Mouse (Mus musculus) embryonic facial prominence, embryonic 13.5 days (tissue): ENCODE measurements around the gene Rnf169. TPM values are rescaled to one million over a fixed set of nuclear protein-coding genes. Genes with fewer than 3 reads are reported as not detected.
"Not testable (repeated sequence)": the region's sequence is repeated elsewhere in the genome, so short reads cannot be mapped to it uniquely, and the experiment has no call there.

Source experiments
- ATAC-seq: fragments of 200-750 bp; cut with Nextera tagmentation; 2 replicates; pipeline ENCODE4 v1.8.0; 2017; ENCODE audit warnings: low read depth; ENCODE audit not compliant: insufficient number of reproducible peaks, insufficient read depth, low FRiP score, low TSS enrichment
- H3K27ac ChIP-seq: fragments of 300-500 bp; sonication (generic); 2 replicates; pipeline ENCODE4 v1.5.1; 2015; ENCODE audit warnings: moderate library complexity, mild to moderate bottlenecking, inconsistent platforms
- H3K27me3 ChIP-seq: fragments of 300-500 bp; sonication (generic); 2 replicates; pipeline ENCODE4 v1.6.1; 2015; ENCODE audit warnings: mild to moderate bottlenecking, inconsistent platforms
- H3K36me3 ChIP-seq: fragments of 300-500 bp; sonication (generic); 2 replicates; pipeline ENCODE4 v1.6.1; 2015; ENCODE audit warnings: mild to moderate bottlenecking, inconsistent platforms
- H3K4me1 ChIP-seq: fragments of 300-500 bp; sonication (generic); 2 replicates; pipeline ENCODE4 v1.6.1; 2015; ENCODE audit warnings: inconsistent platforms
- H3K4me2 ChIP-seq: fragments of 300-500 bp; sonication (generic); 2 replicates; pipeline ENCODE4 v1.6.1; 2015; ENCODE audit warnings: moderate library complexity, mild to moderate bottlenecking, inconsistent platforms
- H3K4me3 ChIP-seq: fragments of 300-500 bp; sonication (generic); 2 replicates; pipeline ENCODE4 v1.5.1; 2015; ENCODE audit warnings: mild to moderate bottlenecking, inconsistent platforms
- H3K9ac ChIP-seq: fragments of 300-500 bp; sonication (generic); 2 replicates; pipeline ENCODE4 v1.6.1; 2015; ENCODE audit warnings: mild to moderate bottlenecking, inconsistent platforms
- H3K9me3 ChIP-seq: fragments of 300-500 bp; sonication (generic); 2 replicates; pipeline ENCODE4 v1.6.1; 2016; ENCODE audit warnings: inconsistent platforms
- WGBS: fragments of 180-500 bp; shearing (Covaris S2); methylation state at CpG from one replicate; pipeline ENCODE4 v1.1.7; 2015; ENCODE audit warnings: mixed read lengths; 5-methylcytosine and 5-hydroxymethylcytosine counted together
- polyA plus RNA-seq: library from polyadenylated mRNA; unstranded; fragments of >200 nt; fragmentation: Nextera tagmentation; extraction: Ambion mirVana; gene quantifications from 2 replicates; pipeline ENCODE4 v1.2.1, GENCODE M21; 2015

Rnf169 gene
- polyA plus RNA-seq, 1 experiment from 2014 or later: 6.6 TPM

DNA sequence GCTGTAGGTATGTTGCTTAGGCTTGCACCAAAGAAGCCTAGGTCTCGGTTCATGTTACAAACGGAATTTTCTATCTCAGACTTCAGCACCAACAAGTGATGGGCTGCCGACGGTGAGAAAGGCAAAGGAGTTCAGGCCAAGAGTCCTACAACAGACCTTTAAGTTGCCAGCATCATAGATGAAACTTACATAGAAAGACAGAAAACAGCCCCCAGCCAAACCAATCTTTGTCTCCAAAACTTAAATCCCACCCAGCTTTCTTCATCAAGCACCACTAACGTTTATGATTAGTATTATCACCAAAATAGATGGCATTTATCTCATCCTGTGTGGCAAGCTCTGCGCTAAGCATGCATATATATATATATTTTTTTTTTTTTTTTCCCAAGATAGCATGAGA, 1.2 kb downstream of the Rnf169 start:
- Histone ChIP-seq H3K36me3 (no peaks in the 10 kb centered on the region), H3K9me3 (no peaks in the 10 kb centered on the region), H3K4me2 (peak overlapping the region; percentile 69), H3K27me3 (no peaks in the 10 kb centered on the region), H3K4me3 (peak overlapping the region; percentile 99), H3K4me1 (peaks cover 31% of the 10 kb centered on the region), H3K9ac (peak overlapping the region; percentile 98), H3K27ac (peak overlapping the region; percentile 98)
- 4% methylated on average over 6 of the region's 6 CpGs for WGBS
- ATAC-seq: no peak

DNA sequence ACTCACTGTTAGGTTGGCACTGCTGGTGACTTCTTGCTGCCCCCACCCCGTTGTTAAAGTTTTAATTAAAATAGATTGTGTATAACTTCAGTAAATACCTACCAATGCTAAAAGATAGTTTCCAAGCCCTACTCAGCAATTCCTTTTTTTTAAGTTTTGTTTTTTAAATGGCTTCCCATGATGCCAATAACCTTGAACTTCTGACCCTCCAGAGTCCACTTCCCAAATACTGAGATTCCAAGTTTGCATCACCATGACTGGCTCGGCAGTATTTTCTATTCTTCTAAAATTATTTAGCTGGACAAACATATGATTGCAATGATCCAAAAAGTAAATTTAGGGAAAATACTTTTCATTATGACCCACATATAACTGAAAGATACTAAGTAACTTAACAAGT, 2.2 kb downstream of the Rnf169 start:
- Histone ChIP-seq H3K4me1 (peaks cover 34% of the 10 kb centered on the region), H3K4me2 (no peak overlapping the region), H3K9me3 (no peaks in the 10 kb centered on the region), H3K36me3 (no peaks in the 10 kb centered on the region), H3K27ac (no peak overlapping the region), H3K27me3 (no peaks in the 10 kb centered on the region), H3K9ac (no peak overlapping the region), H3K4me3 (no peak overlapping the region)
- ATAC-seq: no peak
- 82% methylated on average over 2 of the region's 2 CpGs for WGBS

DNA sequence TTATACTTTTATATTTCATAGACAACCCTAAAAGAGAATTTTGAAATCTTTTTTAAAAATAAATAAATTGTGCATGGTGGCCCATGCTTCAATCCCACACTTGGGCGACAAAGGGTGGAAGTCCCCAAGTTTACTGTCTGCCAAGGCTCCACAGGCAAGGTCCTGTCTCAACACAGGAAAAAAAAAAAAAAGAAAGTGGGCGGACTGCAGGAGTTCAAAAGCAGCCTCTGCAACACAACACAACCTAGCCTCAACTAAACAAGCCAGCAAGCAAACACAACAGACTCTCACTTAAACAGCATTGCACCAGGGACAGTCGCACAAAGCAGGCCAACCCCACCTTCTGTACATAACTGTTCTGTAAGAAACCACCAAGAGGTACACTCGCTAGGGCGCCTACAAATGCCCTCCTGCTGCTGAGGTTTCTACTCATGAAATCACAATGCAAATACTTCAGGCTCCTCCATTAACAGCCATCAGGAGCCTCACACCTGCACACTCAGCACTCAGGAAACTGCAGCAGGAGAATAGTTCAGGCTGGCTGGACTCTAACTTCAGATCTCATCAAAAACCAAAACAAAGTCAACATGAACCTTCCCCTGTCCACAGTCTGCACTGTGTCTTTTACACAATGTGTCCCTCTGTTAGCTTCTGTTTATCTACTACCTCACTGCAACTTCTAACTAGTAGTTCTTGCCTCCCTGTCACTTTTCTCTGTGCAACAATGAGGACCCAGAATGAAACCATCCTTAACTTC, 4.3 kb downstream of the Rnf169 start:
- Histone ChIP-seq H3K4me3 (no peak overlapping the region), H3K36me3 (no peaks in the 10 kb centered on the region), H3K4me1 (peaks cover 31% of the 10 kb centered on the region), H3K9me3 (no peaks in the 10 kb centered on the region), H3K27me3 (no peaks in the 10 kb centered on the region), H3K27ac (no peak overlapping the region), H3K9ac (no peak overlapping the region), H3K4me2 (no peak overlapping the region)
- no peak for ATAC-seq
- WGBS: 80% methylated on average over 5 of the region's 5 CpGs

DNA sequence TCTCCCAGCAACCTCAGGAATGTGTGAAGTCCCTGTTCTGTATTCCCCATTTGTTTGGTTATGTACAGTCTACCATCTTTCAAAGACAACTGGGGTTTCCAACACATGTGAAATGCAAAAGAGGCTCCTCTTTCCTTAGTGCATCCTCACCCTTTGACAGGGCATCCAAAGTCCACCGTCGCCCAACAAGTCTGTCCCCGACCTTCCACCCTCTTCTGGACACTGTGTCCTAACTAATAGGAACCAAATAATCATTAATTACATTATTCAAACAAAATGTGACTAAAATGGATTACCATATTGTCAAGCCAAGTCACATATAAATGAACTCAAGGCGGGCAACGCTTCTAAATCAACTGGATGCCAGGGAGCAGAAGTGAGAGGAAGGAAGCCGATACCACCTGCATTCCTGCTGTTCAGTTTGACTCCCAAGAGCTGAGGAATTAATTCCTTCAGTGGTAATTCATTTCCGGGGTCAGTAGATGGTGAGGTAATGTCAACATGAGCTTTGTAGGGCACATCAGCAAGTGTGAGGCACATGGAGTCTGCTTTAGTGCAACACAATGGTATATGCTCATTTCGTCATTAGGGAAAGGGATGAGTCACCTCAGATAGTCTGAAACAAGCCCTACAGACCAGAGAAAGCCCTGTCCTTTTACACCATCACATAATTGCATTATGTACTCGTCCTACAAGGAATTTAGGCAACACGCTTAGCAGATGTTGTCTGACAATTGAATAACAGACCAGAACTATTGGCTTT, 5.9 kb downstream of the Rnf169 start:
- no peak overlapping the region for H3K9ac ChIP-seq
- no peaks in the 10 kb centered on the region for H3K27me3 ChIP-seq
- no peak overlapping the region for H3K27ac ChIP-seq
- H3K4me3 ChIP-seq: no peak overlapping the region
- 73% methylated on average over 10 of the region's 10 CpGs for WGBS
- H3K36me3 ChIP-seq: no peaks in the 10 kb centered on the region
- peaks cover 32% of the 10 kb centered on the region for H3K4me1 ChIP-seq
- no peak for ATAC-seq
- H3K9me3 ChIP-seq: no peaks in the 10 kb centered on the region
- H3K4me2 ChIP-seq: no peak overlapping the region

DNA sequence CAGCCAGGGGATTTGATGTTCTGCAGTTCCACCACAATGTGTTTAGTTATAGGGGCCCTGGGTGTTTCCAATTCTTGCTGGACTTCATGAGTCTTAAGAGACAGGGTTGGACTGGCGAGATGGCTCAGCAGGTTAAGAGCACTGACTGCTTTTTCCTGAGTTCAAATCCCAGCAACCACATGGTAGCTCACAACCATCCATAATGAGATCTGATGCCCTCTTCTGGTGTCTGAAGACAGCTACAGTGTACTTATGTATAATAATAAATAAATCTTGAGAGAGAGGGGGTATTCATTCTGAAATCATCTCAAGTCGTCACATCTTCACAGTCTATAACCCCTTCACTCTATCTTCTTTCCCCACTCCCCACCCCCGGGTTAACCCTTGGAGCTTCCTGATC, 7.3 kb downstream of the Rnf169 start:
- H3K9me3 ChIP-seq, H3K4me3 ChIP-seq, H3K4me2 ChIP-seq, H3K36me3 ChIP-seq, ATAC-seq, H3K27ac ChIP-seq, H3K9ac ChIP-seq, H3K27me3 ChIP-seq: not testable (repeated sequence)
- 86% methylated on average over 3 of the region's 3 CpGs for WGBS
- peaks cover 34% of the 10 kb centered on the region for H3K4me1 ChIP-seq

DNA sequence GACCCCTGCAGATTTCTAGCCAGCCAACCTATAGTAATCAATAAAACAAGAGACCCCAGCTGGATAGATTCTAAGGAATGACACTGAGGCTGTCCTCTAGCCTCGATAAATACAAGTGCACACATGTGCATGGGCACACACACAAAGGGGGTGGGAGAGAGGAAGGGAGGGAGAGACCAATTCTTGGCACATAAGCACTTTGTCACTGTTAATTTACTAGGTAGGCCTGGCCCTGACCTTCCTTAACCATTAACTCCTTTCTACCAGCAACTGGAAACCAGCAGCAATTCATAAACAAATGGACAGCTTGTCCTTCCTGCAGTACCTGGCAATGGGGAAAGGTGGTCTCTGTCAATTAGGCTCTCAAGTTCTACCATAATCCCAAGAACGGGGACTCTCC, 8.3 kb downstream of the Rnf169 start:
- Histone ChIP-seq H3K4me1 (peaks cover 39% of the 10 kb centered on the region), H3K9ac (no peak overlapping the region), H3K36me3 (no peaks in the 10 kb centered on the region), H3K4me3 (no peak overlapping the region), H3K4me2 (no peak overlapping the region), H3K27ac (no peak overlapping the region), H3K27me3 (no peaks in the 10 kb centered on the region), H3K9me3 (no peaks in the 10 kb centered on the region)
- ATAC-seq: no peak
- WGBS: 85% methylated on average over 2 of the region's 2 CpGs

DNA sequence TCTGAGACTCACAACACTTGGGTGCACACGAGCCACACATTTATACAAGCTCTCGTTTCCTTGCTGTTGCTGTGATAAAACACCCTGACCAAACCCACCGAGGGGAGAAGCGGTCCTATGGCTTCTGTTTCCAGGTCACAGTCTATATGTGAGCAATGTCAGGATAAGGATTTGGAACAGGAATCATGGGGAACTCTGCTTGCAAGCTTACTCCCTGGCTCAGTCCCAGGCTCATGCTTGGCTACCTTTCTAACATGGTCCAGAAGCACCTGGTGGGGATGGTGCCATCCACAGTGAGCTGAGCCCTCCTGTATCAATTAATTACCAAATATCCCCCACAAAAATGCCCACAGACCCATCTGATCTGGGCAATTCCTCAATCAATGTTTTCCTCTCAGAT, 11.1 kb downstream of the Rnf169 start:
- WGBS: 90% methylated on average over 4 of the region's 4 CpGs

DNA sequence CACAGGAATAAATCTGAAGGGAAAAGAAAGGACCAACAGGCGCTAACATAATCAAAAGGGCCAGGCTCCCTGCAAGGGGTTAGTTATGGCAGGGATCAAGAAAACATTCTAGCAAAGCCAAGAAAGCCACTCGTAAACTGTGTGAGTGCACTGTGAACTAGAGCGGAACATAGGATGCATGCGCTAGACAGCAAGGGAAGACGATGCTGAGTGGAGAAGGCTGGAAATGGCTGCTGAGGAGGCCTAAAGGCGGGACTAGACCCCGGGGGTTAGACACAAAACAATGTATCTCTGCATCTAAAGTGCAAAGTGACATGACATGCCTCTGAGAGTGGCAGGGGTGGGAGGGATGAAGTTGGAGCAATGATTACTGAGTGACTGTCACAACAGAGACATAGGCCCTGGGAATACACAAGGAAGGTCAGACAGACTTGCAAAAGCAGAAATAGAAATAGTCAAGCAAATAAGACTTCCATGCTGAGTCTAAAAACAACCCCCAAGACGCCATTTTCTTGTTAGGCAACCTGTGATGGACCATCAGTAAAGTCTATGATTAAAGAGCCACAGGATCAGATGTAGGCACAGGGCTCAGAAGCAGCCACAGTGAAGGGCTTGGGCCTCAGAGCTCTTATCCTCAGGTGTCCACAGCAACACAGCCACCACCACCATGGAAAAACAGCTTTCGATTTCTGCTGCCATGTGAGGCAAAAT, 14.1 kb downstream of the Rnf169 start:
- no peak for ATAC-seq
- WGBS: 45% methylated on average over 9 of the region's 9 CpGs
- Histone ChIP-seq H3K9ac (peak overlapping the region; percentile 44; the same call in 1 of the 2 replicates), H3K27ac (peak overlapping the region; percentile 81), H3K4me3 (no peak overlapping the region), H3K9me3 (no peaks in the 10 kb centered on the region), H3K36me3 (no peaks in the 10 kb centered on the region), H3K4me2 (peak overlapping the region; percentile 9), H3K27me3 (no peaks in the 10 kb centered on the region), H3K4me1 (peaks cover 54% of the 10 kb centered on the region)

More for the DNA sequence above, 11.1 kb downstream of the Rnf169 start:
- Histone ChIP-seq H3K4me3 (no peak overlapping the region), H3K4me1 (peaks cover 52% of the 10 kb centered on the region), H3K9me3 (no peaks in the 10 kb centered on the region), H3K27ac (no peak overlapping the region), H3K4me2 (no peak overlapping the region), H3K36me3 (no peaks in the 10 kb centered on the region), H3K9ac (no peak overlapping the region), H3K27me3 (no peaks in the 10 kb centered on the region)
- no peak for ATAC-seq

DNA sequence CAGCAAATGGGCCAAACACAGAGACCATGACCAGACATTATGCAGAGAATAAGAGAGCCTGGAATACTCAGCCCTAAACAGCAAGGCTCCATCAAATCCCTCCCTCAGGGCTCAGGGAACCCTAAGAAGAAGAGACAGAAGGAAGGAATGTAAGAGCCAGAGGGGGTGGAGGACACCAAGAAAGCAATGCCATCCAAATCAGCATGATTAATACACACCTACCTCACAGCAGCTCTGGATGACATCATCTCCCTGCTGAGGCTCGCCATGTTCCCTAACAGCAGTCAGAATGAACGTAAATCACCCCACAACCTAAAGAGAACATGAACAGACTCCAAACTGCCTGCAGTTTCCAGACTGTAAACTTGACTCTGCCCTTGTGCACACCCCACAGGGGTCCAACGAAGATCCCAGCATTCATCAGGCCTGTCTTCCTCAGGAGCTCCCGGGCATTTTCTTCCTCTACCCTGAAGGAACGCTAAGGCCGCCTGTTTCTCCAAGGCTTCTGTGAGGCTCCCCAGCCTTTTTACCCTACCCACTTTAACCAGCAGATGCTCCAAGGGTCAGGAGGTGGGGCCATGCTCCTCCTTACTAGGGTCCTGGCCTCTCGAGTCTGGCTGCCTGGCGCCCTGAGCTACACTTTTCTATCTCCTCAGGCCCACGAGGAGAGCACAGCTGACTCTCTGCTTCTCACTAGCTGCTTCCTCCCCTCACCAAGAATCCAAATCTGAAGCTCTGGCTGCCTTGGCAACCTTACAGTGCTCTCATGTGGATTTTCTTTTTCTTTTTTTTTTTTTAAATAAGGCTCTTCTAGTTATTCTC, 15.0 kb downstream of the Rnf169 start:
- ATAC-seq: no peak
- H3K27ac ChIP-seq: peak overlapping the region; percentile 81

DNA sequence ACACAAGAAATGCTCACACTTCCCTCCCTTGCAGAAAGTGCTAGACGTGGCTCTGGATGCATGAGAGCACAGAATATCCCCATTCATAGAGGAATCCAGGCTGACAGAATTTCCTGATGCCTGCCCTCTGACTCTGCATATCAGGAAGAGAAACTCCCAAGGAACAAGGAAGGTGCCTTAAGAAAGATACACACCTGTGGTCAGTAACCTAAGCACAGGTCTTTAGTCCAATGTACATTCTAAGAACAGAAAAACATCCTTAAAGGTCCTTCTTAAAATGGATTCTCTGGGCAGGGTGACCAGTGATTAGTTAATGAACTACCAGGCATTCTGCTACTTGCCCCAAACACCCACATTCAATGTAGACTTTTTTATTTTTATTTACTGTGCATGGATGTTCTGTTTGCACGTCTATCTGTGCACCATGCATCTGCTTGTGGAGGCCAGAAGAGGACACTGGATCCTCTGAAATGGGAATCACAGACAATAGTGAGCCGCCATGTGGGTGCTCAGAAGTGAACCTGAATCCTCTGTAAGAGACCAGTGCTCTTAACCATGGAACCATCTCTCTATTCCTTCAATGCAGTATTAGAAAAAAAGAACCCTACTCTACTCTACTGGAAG, 16.9 kb downstream of the Rnf169 start:
- Histone ChIP-seq H3K4me2 (no peak overlapping the region), H3K27ac (no peak overlapping the region), H3K36me3 (no peaks in the 10 kb centered on the region), H3K9me3 (no peaks in the 10 kb centered on the region), H3K27me3 (no peaks in the 10 kb centered on the region), H3K9ac (no peak overlapping the region), H3K4me3 (no peak overlapping the region), H3K4me1 (peaks cover 43% of the 10 kb centered on the region)
- 74% methylated on average over 3 of the region's 3 CpGs for WGBS
- ATAC-seq: no peak

More for the DNA sequence above, 15.0 kb downstream of the Rnf169 start:
- no peaks in the 10 kb centered on the region for H3K27me3 ChIP-seq
- no peak overlapping the region for H3K4me3 ChIP-seq
- peak overlapping the region; percentile 39 for H3K4me2 ChIP-seq
- WGBS: 21% methylated on average over 9 of the region's 9 CpGs
- H3K9me3 ChIP-seq: no peaks in the 10 kb centered on the region
- H3K36me3 ChIP-seq: no peaks in the 10 kb centered on the region
- peaks cover 51% of the 10 kb centered on the region for H3K4me1 ChIP-seq
- peak overlapping the region; percentile 49; the same call in 1 of the 2 replicates for H3K9ac ChIP-seq
